Mouse (Mus musculus) R1 (cell line): ENCODE measurements at regions not wholly inside any gene's neighbourhood (a gene's known extent, or its start where the extent isn't known, plus 50 kb on each side); places are given as distances from the start of the nearest gene placed in this dataset.

Experiments used
- DNase-seq: peaks from one replicate; pipeline ENCODE4 v3.0.0-alpha.2; 2018; ENCODE audit warnings: low read depth, low spot score

DNA sequence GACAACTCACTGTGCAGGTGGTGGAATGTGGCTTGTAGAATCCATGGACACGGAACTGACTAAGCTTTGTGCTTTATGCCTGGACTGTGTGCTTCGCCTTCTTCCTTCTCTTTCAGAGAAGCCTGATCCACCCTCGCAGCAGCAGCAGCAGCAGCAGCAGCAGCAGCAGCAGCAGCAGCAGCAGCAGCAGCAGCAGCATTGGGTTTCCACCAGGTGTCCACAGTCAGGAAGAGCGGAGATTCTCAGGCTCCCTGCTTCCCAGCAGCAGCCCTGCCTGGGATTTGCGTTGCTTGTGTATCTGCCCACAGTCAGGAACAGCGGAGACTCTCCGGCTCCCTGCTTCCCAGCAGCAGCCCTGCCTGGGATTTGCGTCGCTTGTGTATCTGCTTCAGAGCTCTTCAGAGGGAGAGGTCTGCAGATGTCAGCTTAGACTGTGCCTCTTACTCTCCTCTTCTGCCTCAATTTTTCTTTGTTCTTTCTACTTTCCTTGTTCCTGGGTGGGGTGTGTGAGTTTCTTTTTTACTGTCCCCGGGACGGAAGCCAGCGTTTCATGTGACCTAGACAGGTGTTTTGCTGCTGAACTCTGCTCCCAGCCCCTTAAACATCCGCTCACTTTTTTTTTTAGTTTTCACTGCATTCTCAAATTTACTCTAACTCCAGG lies 168.1 kb upstream of the Olig3 start:
- DNase-seq: peak; percentile 75

DNA sequence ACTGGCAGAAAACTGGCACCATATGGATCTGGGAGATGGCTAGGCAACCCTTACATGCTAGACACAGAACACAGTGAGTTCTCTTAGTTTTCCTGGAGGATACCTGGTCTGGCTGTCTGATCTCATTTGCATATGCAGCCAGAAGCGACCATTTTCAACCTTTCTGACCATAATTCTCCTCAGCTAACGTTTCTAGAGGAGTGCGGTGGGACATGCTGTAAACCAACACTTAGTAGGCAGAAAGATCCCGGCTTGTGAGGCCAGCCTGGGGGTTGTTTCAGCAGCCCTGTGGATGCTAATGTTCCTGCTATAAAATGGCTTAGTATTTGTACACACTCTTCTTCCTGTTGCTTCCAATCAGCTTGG lies 168.6 kb upstream of the Olig3 start:
- no peak for DNase-seq

DNA sequence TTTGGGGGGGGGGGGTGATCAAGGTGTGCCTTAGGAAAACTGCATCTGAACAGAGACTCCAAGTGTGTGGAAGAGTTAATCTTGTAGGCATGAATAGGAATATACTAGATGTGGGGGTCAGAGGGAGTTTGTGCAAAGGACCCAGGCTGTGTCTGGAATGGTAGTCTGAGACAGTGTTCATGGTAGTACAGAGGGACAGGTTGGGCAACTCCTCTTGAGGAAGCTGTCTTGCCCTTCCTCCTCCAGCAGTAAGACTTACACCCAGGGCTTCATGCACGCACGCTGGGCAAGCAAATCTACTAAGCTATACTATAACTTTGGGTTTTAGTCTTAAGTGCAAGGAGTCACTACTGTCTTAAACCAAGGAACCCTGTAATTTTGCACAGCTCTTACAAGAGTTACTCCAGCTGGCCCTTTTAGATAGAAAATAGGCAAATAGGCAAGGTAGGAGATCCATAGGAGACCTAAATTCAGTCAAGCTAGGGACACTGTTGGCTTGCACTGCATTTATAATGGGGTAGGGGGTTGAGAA lies 169.2 kb upstream of the Olig3 start:
- DNase-seq: no peak

DNA sequence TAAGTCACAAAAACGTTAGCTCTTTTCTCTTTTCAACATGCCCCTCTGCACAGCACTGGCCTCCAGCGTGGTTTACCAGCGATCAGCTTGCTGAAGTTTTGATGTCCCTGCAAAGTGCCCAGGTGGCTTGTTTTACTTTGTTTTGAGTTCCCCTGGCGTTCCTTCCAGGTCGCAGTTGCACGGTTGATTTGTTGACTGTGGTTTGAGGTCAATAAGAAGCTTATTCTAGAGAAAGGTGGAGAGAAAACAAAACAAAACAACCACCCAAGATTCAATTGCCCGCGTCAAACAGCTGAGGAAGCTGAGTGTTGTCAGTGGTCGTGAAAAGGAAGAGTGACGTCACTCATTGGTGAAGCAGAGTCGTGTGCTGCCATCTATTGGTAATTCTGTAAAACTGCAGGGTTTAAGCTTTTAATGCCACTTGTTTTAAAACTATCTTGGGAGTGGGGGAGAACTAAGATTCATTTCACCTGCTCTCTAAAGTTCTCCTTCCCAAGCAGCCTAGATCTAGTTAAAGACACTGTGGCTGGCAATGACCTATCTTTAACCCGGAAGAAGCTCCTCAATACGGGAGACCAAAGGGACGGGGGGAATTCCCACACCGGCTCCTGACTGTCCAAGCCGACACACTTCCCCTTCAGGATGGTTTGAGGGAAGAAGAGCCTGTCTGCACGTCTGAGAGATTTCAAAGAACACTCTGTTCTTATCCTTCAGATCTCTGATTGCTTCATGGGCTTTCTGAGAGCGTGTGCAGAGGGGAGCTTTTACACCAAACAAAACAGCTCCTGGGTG lies 170.3 kb upstream of the Olig3 start:
- peak; percentile 77 for DNase-seq

DNA sequence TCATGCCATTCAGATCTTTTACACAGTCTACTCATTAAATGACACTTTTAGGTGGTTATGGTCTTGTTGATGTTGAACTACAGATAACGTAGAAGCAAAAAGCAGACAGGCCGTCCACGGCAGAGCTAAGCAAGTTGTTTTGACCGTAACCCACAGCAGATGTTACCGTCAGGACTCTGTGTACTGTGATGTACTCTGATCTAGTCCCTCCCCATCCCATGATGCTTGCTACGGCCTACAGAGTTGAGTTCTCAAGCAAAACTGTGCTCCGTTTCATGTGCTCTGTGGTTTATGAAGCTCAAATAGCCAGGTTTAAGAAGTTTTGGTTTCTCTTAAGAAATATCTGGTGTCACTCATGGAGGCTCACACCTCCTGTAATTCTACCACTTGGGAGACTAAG lies 169.4 kb upstream of the Tnfaip3 start:
- no peak for DNase-seq

DNA sequence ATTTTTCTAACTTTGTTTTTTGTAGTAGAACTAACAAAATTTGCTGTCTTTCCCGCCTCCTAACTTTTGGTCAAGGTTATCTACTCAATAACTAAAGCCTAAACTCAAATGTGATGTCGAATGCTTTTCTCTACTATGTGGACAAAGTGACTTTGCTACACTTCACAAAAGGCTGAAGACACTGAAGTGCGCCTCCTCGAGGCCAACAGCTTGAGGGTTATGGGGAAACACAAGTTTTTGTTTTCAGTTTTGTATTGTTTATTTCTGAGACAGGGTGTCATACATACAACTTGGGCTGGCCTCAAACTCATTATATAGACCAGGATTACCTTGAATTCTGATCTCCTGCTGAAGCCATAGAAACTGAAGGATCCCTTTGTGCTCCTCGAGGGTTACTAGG lies 162.4 kb upstream of the Tnfaip3 start:
- DNase-seq: no peak

DNA sequence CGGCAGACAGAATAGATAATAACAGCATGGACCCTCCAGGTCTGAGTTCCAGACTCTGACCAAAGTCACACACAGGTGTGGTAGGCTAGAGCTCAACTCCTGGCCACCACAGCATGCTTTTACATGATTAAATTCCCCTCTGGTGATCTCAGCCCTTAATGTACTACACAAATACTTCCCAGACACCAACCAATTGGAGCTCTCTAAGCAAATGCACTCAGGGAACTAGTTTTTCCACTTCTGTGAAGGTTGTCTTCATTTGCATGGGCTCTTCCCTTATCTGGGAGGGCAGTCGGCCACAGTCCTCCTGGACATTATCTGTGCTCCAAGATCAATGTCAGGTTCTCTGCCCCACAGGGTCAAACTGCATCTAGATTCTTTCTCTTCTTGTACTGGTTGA lies 162.0 kb upstream of the Tnfaip3 start:
- no peak for DNase-seq

DNA sequence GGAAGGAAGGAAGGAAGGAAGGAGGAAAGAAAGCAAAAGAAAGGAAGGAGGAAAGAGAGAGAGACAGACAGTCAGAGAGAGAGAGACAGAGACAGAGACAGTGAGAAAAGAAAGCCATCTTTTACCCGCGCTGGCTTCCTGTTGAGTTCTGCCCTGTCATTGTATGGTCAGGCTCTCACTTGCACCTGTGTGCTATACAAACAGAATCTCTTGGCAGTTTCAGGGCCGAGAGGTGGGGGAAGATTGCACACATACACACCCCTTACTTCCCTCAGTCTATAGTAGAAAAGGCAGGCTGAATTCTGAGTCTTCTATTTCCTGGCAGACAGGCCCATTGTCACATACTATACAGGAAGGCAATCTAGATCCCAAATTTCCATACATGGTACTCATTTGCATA lies 160.8 kb upstream of the Tnfaip3 start:
- DNase-seq: no peak

DNA sequence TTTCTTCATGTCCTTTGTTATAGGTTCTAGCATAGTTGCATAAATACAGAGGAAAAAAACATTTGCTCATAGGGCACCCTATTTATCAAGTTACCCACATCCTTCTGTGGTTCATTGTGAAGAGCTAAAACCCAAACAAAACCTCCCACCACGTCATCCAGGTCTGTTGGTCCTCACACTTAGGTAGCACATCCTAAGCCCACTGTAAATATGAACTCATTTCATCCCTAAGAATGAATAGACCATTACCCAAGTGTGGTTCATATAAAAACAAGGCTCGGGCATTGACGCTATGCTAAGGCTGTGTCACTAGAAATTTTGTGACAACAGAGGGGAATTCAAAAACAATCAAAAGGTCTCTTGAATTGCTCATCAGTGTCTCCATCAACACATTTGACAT lies 156.4 kb upstream of the Tnfaip3 start:
- DNase-seq: no peak

DNA sequence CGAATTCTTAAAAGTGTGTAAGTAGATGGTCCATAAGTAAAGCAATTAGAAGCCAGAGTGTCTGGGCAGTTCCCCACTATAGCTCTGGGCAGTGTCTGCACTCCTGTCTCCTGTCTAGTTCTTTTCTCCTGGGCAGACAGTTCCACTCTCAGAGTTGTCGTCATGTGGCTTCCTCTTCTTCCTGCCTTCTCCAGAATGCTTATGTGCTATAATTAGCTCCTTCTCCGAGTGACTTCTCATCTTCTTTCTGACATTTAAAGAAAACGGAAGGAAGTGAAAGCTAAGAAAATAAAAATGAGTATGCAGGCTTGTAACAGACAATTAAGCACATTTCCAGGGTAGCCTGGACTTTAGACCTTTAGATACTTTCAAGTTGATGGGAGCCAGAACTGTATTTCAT lies 155.1 kb upstream of the Tnfaip3 start:
- no peak for DNase-seq

DNA sequence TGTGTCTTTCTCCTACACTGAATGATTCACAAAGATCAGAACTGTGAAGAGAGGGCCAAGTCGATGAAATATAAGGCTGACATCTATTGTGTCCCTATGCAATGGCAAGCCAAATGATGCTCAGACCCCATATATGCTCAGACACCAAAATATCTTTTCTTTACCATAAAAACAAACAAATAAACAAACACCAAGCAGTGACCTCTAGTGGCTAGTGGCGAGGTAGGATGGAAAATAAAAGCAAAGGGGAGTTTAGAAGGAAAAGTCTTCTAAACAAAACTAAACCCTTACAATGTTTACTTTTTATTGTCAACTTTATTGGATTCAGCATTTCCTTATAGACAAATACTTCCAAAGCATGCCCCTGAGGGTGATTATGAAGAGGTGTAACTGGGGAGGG lies 153.8 kb upstream of the Tnfaip3 start:
- no peak for DNase-seq

DNA sequence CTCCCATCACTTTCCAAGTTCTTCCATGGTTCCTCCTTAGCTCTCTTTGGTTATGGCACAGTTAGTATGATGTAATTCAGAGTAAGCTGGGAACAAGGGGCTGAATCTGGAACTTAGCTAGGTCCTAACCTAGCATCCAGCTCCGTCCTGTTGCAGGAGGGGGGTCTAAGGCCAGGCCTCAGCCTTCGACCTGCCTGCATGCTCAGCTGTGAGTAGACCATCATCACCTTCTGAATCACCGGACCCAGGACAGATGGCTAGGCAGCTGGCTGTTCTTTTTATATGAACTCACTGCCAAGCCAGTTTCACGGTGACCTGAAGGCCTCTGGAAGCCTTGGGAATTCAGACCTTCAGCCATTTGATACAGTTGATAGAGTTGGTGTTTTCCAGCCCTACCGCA lies 152.9 kb upstream of the Tnfaip3 start:
- DNase-seq: no peak

DNA sequence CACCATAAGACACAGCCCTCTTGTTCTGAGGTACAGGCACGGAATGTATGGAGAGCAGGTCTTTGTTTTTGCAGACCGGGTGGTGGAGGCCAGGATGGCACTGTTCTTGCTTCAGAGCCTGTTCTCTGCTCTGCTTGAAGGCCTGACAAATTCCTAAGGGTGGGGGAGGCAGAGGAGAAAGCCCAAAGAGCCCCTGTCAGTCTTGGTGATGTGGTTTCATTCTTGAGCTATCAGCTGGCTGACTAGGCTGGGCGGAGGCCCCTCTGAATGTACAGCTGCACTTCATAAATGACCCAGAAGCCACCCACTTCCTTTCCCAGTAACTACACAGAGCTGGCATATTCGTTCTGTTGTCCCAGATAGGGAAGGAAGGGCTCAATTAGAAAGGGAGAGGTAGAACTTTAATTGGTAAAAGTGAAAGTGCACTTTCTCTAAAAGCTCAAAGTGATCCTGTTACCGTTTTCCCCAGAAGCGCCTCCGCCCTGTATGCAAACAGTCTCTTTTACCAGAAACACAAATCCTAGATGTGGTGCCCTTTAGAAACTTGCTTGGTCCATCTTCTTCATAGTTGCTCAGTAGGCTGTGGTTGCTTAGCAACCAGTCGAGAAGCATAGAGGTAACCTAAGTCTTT lies 152.3 kb upstream of the Tnfaip3 start:
- DNase-seq: peak; percentile 67

DNA sequence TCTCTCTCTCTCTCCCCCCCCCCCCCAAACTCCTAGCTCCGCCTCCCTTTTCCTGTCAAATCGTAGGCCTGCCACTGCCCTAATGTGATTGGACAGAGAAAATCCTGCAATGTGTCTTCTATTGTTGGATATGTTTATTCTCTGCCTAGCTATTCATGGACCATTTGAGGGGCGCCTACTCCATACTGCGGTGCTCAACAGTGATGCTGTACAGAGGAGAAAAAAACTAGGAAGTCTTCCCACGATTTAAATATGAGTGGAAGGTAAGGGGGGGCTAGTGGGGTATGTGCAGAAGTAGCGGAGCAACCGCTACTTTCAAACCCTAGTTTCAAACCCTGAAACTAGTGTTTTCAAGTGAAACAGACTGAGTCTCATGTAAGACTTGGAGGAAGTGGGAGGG lies 151.6 kb upstream of the Tnfaip3 start:
- DNase-seq: no peak

DNA sequence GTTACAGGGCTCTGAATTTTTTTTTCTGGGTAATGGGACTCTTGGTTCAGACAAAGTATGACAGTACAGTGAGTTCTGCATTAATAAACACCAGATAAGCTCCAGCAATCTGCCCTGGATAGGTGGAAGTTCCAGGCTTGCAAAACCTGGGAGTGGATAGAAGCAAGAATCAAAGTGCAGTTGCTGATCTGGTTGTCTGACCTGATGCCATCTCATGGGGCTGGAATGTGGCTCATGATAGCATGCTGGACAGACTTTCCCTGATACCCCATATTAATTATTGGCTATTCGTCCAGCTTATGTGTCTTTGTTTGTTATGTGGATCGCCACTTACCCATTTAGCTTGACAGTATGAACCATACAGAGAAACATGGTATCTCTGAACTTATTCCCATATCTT lies 146.6 kb upstream of the Tnfaip3 start:
- DNase-seq: no peak

DNA sequence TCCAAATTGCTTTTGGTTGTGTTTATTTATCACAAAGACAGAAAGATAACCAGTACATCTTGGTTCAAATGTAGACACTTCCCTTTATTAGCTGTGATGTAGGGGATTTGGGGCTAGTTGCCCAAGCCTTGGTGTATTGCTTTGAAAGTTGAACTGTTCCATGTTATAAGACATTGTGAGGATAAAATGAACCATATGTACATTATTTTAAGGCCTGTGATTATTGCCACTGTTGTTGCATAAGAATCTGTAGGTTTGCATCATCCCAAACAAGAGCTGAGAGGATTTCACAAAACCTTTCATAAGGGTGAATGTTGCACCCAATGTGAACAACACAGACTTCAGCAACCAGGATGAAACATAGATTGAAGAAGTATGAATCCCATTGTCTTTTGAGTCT lies 145.7 kb upstream of the Tnfaip3 start:
- no peak for DNase-seq

DNA sequence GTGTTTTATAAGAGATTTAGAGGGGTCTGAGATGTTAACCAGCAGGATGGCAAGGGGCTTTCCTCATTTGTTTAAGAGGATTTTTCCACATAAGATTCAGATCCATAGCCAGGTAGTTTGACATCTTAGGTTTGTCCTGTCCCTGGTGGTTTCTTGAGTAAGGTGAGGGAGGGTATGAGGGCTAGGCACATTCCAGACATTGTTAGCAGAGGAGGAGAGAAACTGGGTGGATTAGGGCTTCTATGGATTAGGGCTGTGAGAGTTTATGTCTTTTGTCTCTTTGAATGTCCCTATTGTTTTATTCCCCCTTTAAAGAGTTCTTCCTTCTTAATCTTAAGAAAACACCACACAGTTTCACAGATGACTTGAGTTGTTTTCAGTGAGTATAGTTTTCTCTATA lies 138.6 kb upstream of the Tnfaip3 start:
- DNase-seq: peak; percentile 87

DNA sequence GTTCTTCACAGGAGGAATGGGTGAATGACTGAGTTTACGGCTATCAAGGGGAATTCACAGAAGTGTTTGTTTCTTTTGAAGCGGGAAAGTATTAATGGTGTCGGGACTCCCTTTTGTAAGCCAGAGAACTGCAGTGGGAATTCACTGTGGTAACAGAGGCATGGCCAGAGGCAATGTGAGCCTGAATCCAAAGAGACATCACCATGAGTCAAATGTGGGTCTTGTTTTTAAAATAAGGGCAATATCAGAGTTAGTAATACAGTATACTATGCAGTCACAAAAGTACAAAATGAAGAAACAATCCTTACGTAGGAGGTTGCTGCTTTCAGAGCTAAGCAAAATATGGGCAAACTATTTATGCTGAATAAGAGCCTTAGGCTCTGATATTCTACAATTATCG lies 137.3 kb upstream of the Tnfaip3 start:
- no peak for DNase-seq

DNA sequence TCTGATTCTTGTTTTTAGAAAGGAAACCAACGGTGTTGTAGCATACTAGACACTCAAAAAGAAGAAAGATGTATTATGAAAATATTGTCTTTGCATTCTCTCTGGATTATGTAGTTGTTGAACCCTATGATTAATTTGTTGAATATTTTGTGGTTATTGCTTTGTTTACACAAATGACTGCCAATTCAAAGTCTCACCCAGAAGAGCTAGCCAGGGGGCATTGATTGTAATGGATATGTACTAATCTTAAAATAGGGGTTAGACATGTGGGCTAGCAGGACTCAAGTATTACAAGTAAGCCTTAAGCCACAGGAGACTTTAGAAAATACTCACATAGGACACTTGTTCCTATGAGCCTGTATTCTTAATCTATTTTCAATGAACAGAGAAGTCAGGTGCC lies 135.3 kb upstream of the Tnfaip3 start:
- no peak for DNase-seq

DNA sequence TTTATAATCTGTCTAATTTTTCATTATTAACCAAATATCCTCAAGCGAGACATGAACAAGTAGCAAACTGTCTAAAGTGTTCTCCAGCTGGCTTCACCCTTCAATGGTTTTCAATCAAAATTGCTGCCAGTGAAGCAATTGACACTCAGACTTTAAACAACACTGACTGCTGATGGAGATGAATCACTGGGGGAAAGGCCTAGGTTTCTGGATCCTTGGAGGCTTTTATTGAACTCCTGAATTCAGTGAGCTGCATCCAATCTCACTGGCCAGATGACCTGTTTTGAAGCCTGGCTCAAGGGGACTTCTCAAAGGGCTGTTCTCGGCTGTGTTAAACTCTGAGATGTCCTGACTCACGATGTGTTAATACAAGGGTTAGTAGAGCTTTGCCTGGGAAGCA lies 134.5 kb upstream of the Tnfaip3 start:
- DNase-seq: no peak

DNA sequence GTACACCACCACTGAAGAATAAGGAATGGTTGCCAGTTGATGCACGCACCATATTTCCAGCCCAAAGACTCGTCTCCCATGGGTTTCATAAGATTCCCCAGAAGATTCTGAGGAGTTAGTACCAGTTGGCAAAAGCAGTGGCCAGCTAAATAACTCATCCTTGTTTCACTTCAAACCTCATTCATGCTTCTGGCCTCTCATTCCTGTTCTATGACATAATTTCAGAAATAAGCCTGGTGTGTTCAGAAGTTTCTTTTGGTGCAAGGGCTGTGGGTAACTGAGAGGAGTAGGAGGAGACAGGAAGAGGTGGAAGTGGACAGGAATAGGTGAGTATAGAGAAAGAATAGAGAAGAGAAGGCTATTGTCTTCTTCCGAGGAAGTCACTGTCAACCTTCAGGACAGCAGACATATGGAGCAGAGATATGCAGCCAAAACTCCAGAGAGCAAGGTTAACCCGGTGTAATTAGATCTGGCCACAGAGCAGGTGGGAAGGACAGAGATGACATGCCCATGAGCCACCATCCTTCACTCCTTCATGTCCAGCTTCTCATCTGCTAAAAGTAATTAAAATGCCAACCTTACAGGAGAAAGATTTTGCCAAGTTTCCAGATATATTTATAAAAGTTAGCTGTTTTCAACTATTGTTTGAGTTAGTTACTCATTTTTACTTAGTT lies 133.9 kb upstream of the Tnfaip3 start:
- no peak for DNase-seq

DNA sequence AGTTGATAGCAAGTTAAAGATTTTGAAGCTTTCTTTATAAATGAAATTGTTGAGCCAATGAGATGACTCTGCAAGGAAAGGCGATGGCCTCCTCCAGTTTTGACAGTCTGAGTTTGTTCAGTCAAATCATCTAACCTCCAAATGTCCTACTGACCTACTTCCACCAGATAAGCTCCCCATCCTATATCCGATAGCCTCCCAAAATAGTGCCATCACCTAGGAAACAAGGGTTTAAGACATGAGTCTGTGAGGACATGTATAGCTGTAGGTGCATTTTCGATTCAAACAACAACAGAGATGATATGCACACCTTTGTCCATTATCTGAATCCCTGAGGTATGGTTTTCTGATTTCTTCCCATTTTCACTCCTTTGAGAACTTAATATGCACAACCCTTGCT lies 126.0 kb upstream of the Tnfaip3 start:
- DNase-seq: no peak
